Mouse (Mus musculus) central nervous system, embryonic 11.5 days (tissue): Measurements from ENCODE around the gene Mertk. TPM values are rescaled to one million over a fixed set of nuclear protein-coding genes. Genes with fewer than 3 reads are reported as not detected.

Experiments used
- polyA plus RNA-seq: library from polyadenylated mRNA; depleted of rRNA; stranded (reverse); fragments of >200 nt; gene quantifications from 2 replicates; pipeline ENCODE4 v1.2.3, GENCODE M21; 2012; rRNA removed

Gene Mertk
- 4.1 and 9.2 TPM in 2 replicates for polyA plus RNA-seq

DNA sequence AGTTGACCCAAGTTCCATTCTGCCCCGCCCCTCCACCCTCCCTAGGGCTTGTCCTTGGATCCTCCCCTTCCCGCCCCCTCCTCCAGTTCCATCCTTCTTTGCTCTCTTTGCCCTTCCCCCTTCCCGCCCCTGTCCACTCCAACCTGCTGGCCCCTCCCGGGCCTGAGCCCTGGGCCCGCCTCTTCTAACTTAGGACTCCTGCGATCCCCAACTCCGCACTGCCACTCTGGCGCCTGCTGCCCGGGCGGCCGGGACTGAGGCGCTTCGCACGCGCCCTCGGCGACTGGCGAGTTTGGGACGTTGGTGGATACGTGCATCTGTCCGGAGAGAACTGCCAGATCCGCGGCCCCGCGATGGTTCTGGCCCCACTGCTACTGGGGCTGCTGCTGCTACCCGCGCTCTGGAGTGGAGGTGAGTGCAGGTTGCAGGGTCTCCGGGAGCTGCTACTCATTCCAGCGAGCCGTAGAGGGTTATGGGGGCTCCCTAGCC, at the start of gene Mertk:
Mertk (plus strand) TSS at position 264 of the 489 bp plus-strand sequence.

GRCm38 (mm10) chr2:128686921-128687557, 11.7 kb upstream of the Mertk start, which contains the start of gene Anapc1:
Anapc1 (minus strand) TSS chr2:128687391.

DNA sequence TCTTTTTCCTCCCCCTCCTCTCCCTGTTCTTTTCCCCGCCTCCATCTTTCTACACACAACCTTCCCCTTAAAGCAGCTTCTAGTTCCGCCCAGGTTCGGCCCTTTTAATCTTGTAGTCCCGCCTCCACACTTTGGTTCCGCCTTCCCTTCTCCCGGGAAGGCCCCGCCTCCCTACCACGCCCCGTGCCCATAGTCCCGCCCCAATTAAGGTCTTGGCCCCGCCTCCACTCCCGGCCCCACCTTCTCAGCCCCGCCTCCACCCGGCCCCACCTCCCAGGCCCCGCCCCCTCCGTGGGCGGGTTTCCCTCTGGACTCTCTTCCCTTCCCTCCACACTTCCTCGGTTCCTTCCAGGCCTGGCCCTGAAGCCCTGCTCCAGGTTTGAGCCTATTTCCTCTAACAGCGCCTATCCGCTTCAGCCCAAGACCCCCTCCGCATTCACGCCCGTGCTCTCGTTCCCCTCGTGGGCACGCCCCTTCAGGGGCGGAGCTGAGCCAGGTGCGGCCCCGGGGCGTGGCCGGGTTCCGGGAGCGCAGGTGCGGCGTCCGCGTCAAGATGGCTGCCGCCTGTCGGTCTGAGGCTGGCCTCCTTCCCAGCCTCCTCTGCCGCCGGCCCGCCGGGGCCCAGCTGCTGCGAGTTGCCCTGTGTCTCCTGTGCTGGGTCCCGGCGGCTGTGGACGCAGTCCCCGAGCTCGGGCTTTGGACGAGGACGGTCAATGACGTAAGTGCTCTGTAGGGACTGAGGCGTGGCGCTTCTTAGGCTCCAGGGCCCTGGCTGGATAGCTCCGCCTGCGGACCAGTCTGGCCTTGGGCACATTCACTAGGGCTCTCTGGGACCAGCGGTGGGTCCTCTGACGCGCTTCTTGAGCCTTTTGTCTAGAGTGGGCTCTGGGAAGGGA, 119.3 kb downstream of the Mertk start, which contains the start of gene Tmem87b:
Tmem87b (plus strand) TSS at position 333 of the 896 bp plus-strand sequence.

Other genes with a start within 250 kb of the Mertk start
- gene Spdye4c, start 107.7 kb upstream of the Mertk start, polyA plus RNA-seq, result not detected in 2 replicates
- gene Anapc1, start 11.6 kb upstream of the Mertk start, polyA plus RNA-seq, result 48.8 and 93.2 TPM in 2 replicates
- gene Tmem87b, start 119.2 kb downstream of the Mertk start, polyA plus RNA-seq, result 21.4 and 29.9 TPM in 2 replicates
- 1.2 and 1.7 TPM in 2 replicates for gene Fbln7, start 164.0 kb downstream of the Mertk start, polyA plus RNA-seq
- gene Zc3h8, start 245.1 kb downstream of the Mertk start, polyA plus RNA-seq, result 9.1 and 13.7 TPM in 2 replicates